Mouse (Mus musculus) inflammation-experienced regulatory T-cells, adult 16 weeks (primary cell): ENCODE results near the gene Sprn. TPM values are rescaled to one million over a fixed set of nuclear protein-coding genes. Genes with fewer than 3 reads are reported as not detected.

ENCODE experiments used
- polyA plus RNA-seq: library from polyadenylated mRNA; unstranded; fragments of 100-300 nt; shearing (Covaris generic); gene quantifications from one replicate; pipeline ENCODE4 v1.2.1, GENCODE M21; 2017

Gene Sprn
- not detected for polyA plus RNA-seq

DNA sequence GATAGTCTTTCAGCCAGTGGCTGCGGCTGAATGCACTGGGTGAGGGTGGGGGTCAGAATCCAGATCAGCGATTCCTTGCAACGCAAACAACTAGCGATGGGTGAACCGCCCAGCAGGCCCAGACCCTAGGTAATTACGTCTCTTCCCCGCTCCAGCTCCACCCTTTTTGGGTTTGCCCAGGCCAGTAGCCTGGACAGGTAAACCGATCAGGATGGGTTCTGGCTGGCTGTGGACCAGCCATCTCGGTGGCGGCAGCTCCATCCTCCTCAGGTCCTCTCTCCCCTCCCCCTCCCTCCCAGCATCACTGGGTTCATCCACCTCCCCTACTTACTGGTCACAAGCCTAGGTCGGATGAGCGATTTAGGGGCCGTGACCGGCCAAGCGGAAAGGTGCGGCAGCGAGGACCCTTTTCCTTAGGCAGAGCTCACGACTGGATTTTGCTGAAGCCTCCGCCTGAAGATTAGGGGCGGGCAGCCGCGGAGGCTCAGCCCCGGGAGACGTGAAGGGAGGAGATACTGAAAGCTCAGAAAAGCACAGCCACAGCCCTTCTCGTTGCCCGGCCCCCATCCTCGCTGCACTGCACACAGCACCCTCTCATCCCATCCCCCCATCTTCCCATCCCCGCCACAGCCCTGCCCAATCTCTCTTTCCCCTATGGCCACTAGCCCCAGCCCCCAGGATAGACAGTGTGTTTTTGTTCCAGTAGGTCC lies at the start of gene Sprn:
Sprn (minus strand) TSS at position 660 of the 710 bp plus-strand sequence.

GRCm38 (mm10) chr7:140172936-140173335 lies 18.3 kb upstream of the Sprn start, which contains the start of gene Olfr523:
TSS of gene Olfr523 (plus strand) at chr7:140173217.

DNA sequence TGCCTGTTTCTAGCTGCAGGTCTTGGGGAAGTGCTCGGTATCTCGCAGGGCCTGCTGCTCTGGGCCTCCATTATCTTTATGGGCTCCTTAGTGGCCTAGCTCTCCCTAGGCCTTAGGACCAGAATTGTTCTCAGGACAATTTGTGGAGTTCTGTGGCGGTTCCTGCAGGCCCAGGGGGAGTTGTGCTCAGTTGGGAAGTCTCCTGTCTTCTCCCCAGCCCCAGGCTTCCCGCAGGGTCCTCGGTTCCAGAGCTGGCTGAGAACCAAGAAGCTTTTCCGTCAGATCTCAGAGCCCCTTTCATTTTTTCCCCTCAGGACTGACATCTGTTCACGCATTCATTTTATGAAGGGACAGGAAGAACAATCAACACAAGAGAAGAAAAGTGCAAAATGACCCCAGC lies 10.0 kb upstream of the Sprn start, which contains the start of gene Olfr522:
Olfr522 (minus strand) TSS at position 101 of the 400 bp plus-strand sequence.

DNA sequence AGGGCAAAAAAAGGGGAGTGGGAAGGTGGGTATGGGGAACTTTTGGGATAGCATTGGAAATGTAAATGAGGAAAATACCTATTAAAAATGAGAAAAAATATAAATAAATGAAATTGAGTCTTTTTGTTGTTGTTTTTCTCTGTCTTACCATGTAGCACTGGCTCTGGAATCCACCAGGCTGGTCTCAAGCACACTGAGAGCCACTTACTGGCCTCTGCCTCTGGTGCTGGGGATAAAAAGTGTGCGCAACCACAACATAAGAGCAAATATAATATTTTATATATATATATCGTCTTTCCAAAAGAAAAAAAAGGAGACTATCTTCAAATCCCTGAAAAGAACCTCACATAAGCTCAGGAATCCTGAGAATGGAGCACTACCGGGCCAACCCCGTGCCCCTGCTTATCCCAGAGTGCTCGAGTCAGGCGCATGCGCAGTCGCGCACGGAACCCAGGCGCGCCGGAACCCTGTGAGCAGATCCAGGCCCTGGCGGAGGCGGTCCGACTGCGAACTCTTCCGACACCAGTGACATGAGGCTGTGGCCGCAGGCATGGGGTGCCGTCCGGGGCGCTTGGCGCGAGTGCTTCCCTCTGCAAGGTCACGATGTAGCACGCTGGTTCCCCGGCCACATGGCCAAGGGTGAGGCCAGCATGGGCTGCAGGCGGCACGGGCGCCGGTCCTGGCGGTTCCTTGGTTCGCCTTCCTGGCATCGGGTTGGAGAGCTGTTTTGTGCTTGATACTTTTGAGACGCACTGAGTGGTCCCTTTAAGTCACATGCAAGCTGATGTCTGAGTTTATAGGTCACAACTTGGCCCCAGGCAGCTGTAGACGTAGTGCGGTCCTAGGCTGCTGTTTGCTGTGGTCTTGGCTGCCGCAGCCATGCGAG lies 17.3 kb downstream of the Sprn start, which contains the start of gene Mtg1:
Mtg1 (plus strand) TSS at position 430 of the 886 bp plus-strand sequence.

DNA sequence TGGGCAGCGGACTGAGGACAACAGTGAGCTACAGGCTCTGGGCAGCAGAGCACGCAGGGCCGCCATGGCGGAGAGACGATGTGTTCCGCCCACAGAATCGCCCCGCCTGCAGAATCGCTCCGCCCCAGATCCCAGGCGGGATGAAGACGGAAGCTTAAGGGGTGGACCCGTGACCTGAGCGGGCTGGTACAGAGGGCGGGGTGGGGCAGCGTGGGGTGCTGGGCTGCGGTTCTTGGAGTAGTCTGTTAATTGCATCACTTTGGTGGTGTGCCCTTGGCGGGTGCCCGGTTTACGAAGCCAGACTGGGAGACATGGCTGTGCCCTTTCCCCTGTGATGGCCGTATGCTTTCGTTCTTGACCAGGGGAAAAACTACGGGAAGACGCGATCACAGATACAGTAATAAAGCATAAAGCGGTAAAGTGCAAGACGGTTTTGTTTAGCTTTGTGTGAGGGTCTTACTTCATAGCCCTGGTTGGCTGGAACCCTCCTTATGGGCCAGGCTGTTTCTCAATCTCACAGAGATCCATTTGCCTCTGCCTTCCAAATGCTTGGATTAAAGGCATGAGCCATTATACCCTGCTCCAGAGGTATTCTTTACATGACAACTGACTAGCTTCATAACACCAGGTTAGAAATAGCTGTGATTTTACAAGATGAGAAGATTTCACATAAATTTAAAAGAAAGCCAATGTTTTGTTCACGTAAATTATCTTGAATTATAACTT lies 38.2 kb downstream of the Sprn start, which contains the start of gene Echs1:
Echs1 (minus strand) TSS at position 148 of the 726 bp plus-strand sequence.

GRCm38 (mm10) chr7:140115583-140116328 lies 38.9 kb downstream of the Sprn start, which contains the start of gene Paox:
TSS of gene Paox (plus strand) at chr7:140115799.

DNA sequence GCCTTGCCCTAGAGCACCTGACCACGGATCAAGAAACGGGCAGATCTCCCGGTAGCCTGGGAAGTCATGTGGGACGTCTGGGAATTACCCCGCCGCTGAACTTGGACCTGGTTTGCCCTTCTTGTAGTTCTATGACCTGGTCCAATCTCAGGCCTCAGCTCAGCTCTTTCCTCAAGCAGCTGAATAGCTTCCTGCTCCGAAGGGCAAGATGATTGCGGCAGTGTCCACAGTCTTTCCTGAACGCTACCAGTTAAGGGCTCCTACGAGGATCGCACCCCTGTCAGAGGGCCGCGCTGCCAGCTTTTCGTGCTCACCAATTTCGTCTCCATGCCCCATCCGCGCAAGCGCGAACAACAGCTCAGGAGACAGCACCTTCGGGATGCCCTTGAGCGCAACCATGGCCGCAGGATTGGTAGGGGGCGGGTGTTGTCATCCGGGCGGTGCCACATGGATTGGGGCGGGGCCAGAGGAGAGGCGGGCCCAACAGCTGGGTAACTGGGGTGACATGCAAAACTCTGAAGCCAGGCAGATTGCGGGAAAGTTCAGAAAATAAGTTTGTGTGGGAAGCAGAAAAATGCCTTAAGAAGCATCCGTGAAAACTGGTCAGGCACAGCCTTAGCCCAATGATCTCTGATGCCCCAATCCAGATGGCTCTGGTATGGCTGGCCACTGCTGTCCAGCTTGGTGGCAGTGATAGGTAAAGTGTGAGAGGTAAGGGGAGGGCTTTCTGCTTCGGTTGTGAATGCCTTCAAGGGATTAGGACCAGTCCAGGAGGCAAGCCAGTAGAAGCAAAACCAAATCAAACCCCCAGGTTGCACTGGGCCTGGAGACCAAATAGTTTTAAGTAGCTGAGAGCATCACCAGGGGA lies 52.5 kb downstream of the Sprn start, which contains the start of gene Fuom:
Fuom (minus strand) TSS at position 449 of the 868 bp plus-strand sequence.

Other genes with a start within 250 kb of the Sprn start
- gene Utf1, start 211.1 kb downstream of the Sprn start, polyA plus RNA-seq, result 7.0 TPM
- gene 6430531B16Rik, start 176.1 kb downstream of the Sprn start, polyA plus RNA-seq, result 0.40 TPM
- 21.5 TPM for gene Adam8, start 162.3 kb downstream of the Sprn start, polyA plus RNA-seq
- 58.5 TPM for gene Zfp511, start 118.5 kb downstream of the Sprn start, polyA plus RNA-seq
- gene Tubgcp2, start 118.2 kb downstream of the Sprn start, polyA plus RNA-seq, result 46.5 TPM
- gene Msx3, start 105.8 kb downstream of the Sprn start, polyA plus RNA-seq, result not detected
- gene Caly, start 72.3 kb downstream of the Sprn start, polyA plus RNA-seq, result not detected
- not detected for gene Prap1, start 61.5 kb downstream of the Sprn start, polyA plus RNA-seq
- 13.4 TPM for gene Fuom, start 52.4 kb downstream of the Sprn start, polyA plus RNA-seq
- gene Paox, start 39.1 kb downstream of the Sprn start, polyA plus RNA-seq, result 3.0 TPM
- 64.7 TPM for gene Echs1, start 38.4 kb downstream of the Sprn start, polyA plus RNA-seq
- 33.7 TPM for gene Mtg1, start 17.3 kb downstream of the Sprn start, polyA plus RNA-seq
- not detected for gene Olfr522, start 9.9 kb upstream of the Sprn start, polyA plus RNA-seq
- not detected for gene Olfr523, start 18.3 kb upstream of the Sprn start, polyA plus RNA-seq
- gene Olfr524, start 51.1 kb upstream of the Sprn start, polyA plus RNA-seq, result not detected
- gene Cd163l1, start 63.4 kb upstream of the Sprn start, polyA plus RNA-seq, result 0.12 TPM
- 0.49 TPM for gene 5830411N06Rik, start 92.4 kb upstream of the Sprn start, polyA plus RNA-seq
- gene Olfr525, start 166.0 kb upstream of the Sprn start, polyA plus RNA-seq, result 0.06 TPM
- not detected for gene Olfr527, start 179.1 kb upstream of the Sprn start, polyA plus RNA-seq
- 0.20 TPM for gene Olfr60, start 206.8 kb upstream of the Sprn start, polyA plus RNA-seq
- 0.20 TPM for gene Olfr530, start 221.5 kb upstream of the Sprn start, polyA plus RNA-seq
- not detected for gene Olfr531, start 248.0 kb upstream of the Sprn start, polyA plus RNA-seq